8 mouse cellular contexts compared by ENCODE assay signal in genomic region chr6:49096421-49096820, GRCm38 (mm10). TPM values are rescaled to one million over a fixed set of nuclear protein-coding genes. Genes with fewer than 3 reads are reported as not detected.
DNase-seq lines count a peak whose midpoint lies in the region; ATAC-seq and TF ChIP-seq lines count a peak whose summit lies in the region.

No protein-coding gene starts in this region.

- WGBS in midbrain, embryonic 15.5 days = 86% methylated on average over 7 of the region's 7 CpGs
- WGBS in midbrain, embryonic 11.5 days = 92% methylated on average over 7 of the region's 7 CpGs
- WGBS in neural tube, embryonic 15.5 days = 56% methylated on average over 7 of the region's 7 CpGs

- DNase-seq in midbrain, embryonic 11.5 days (ENCODE audit: low spot score, missing footprints) = no peak
- DNase-seq in brain, embryonic 14.5 days (ENCODE audit: low read depth) = peak; percentile 17
- DNase-seq in gastrocnemius, postnatal 36 days = peak; percentile 44 to 62
- DNase-seq in kidney, postnatal 10 days = peak; percentile 24
- no peak for DNase-seq in thymus, postnatal 36 days

- TF ChIP-seq CTCF in brain, embryonic 14.5 days (IDR thresholded peaks at IDR 0.05; ENCODE audit: borderline replicate concordance, extremely low read depth, insufficient read depth, insufficient read length) = no peak

- TF ChIP-seq POLR2A in brain, embryonic 14.5 days (IDR thresholded peaks at IDR 0.05; ENCODE audit: borderline replicate concordance, extremely low read depth, insufficient read depth, insufficient read length, poor library complexity, severe bottlenecking) = no peak

- no peaks in the 10 kb centered on the region for H3K9me3 ChIP-seq in midbrain, embryonic 15.5 days
- H3K9me3 ChIP-seq in midbrain, embryonic 11.5 days (ENCODE audit: control insufficient read depth, low read length) = no peaks in the 10 kb centered on the region
- no peaks in the 10 kb centered on the region for H3K9me3 ChIP-seq in neural tube, embryonic 15.5 days (replicated peaks)

- no peaks in the 10 kb centered on the region for H3K27me3 ChIP-seq in midbrain, embryonic 15.5 days (replicated peaks)
- no peaks in the 10 kb centered on the region for H3K27me3 ChIP-seq in midbrain, embryonic 11.5 days (ENCODE audit: control insufficient read depth, insufficient read depth, low read length)
- H3K27me3 ChIP-seq in neural tube, embryonic 15.5 days (replicated peaks) = no peaks in the 10 kb centered on the region

- intact Hi-C loops in gastrocnemius, postnatal 36 days (cut with DNase I) = no loop called here

- ATAC-seq in midbrain, embryonic 15.5 days (replicated peaks) = 0 out of 2 replicates have a peak, but pooled peaks have one; percentile 10
- ATAC-seq in midbrain, embryonic 11.5 days (ENCODE audit: low FRiP score) = no peak
- no peak for ATAC-seq in neural tube, embryonic 15.5 days (ENCODE audit: low FRiP score)
- ATAC-seq in megakaryocyte-erythroid progenitor cell, adult 5-6 weeks (replicated peaks; ENCODE audit: low FRiP score, low TSS enrichment, poor library complexity, severe bottlenecking) = no peak

- H3K9ac ChIP-seq in midbrain, embryonic 15.5 days = no peak overlapping the region
- H3K9ac ChIP-seq in midbrain, embryonic 11.5 days (ENCODE audit: low read length) = no peak overlapping the region
- H3K9ac ChIP-seq in neural tube, embryonic 15.5 days (replicated peaks) = no peak overlapping the region

- no peak overlapping the region for H3K4me2 ChIP-seq in midbrain, embryonic 15.5 days
- no peak overlapping the region for H3K4me2 ChIP-seq in midbrain, embryonic 11.5 days
- H3K4me2 ChIP-seq in neural tube, embryonic 15.5 days = no peak overlapping the region

- no peak overlapping the region for H3K4me3 ChIP-seq in midbrain, embryonic 15.5 days
- no peak overlapping the region for H3K4me3 ChIP-seq in midbrain, embryonic 11.5 days (ENCODE audit: low read depth, low read length)
- H3K4me3 ChIP-seq in neural tube, embryonic 15.5 days (replicated peaks) = no peak overlapping the region

- H3K27ac ChIP-seq in midbrain, embryonic 15.5 days = 0 out of 2 replicates have a peak overlapping the region, but pooled peaks have one; percentile 34
- no peak overlapping the region for H3K27ac ChIP-seq in midbrain, embryonic 11.5 days (ENCODE audit: low read depth, low read length)
- peak overlapping the region; percentile 65 for H3K27ac ChIP-seq in neural tube, embryonic 15.5 days (replicated peaks)

- H3K36me3 ChIP-seq in midbrain, embryonic 15.5 days (replicated peaks) = peaks cover 8% of the 10 kb centered on the region; the same call in 1 of the 2 replicates
- peaks cover 24% of the 10 kb centered on the region for H3K36me3 ChIP-seq in midbrain, embryonic 11.5 days (ENCODE audit: control insufficient read depth, insufficient read depth, low read length)
- peaks cover 15% of the 10 kb centered on the region for H3K36me3 ChIP-seq in neural tube, embryonic 15.5 days

- H3K4me1 ChIP-seq in midbrain, embryonic 15.5 days = peaks cover 11% of the 10 kb centered on the region; the same call in 1 of the 2 replicates
- no peaks in the 10 kb centered on the region for H3K4me1 ChIP-seq in midbrain, embryonic 11.5 days (ENCODE audit: control insufficient read depth, insufficient read depth, low read length)
- peaks cover 17% of the 10 kb centered on the region for H3K4me1 ChIP-seq in neural tube, embryonic 15.5 days

RNA-seq across cellular contexts. Expression of gene Malsu1, which starts 22.8 kb away (rescaled TPM):
- 54.2 and 58.6 TPM in 2 replicates for polyA plus RNA-seq in midbrain, embryonic 15.5 days (2015; fragmentation: Nextera tagmentation; extraction: Ambion mirVana)
- polyA plus RNA-seq in midbrain, embryonic 11.5 days (2014; fragmentation: Nextera tagmentation; extraction: Ambion mirVana) = 59.3 and 63.0 TPM in 2 replicates
- 18.6 and 27.7 TPM in 2 replicates for polyA plus RNA-seq in brain, embryonic 14.5 days (2012; rRNA removed)
- 10 to 100 TPM; 42.3 to 43.0 TPM for total RNA-seq in gastrocnemius, postnatal 36 days (2021)
- 66.1 and 66.4 TPM in 2 replicates for polyA plus RNA-seq in neural tube, embryonic 15.5 days (2015; fragmentation: Nextera tagmentation; extraction: Ambion mirVana)
- 20.5 and 32.3 TPM in 2 replicates for total RNA-seq in megakaryocyte-erythroid progenitor cell, adult 5-6 weeks (2014; fragmentation: Nextera tagmentation)
- total RNA-seq in megakaryocyte-erythroid progenitor cell, adult 5-6 weeks (2017) = 7.7 and 37.2 TPM in 2 replicates

Comparison
In these comparisons a context has a peak if more than half of its experiments do, and no peak if none do; other contexts are left out.
1. DNase-seq: peak in brain, embryonic 14.5 days (single experiment), gastrocnemius, postnatal 36 days (2 of 2) and kidney, postnatal 10 days (single experiment); none in midbrain, embryonic 11.5 days (single experiment) and thymus, postnatal 36 days (0 of 2).